Mouse (Mus musculus) C2C12 (cell line): Measurements from ENCODE around the gene Robo1.

ENCODE experiments used
- CTCF ChIP-seq: IDR thresholded peaks from one replicate; pipeline ENCODE4 v1.5.1; 2011; ENCODE audit not compliant: control insufficient read depth, insufficient read depth, insufficient read length
- FOSL1 ChIP-seq: IDR thresholded peaks from one replicate; pipeline ENCODE4 v1.8.0; 2011; ENCODE audit warnings: mild to moderate bottlenecking, low read length; ENCODE audit not compliant: poor library complexity, insufficient read depth, severe bottlenecking
- MAX ChIP-seq: IDR thresholded peaks from one replicate; pipeline ENCODE4 v1.6.1; 2011; ENCODE audit warnings: mild to moderate bottlenecking, control low read depth
- MYOD1 ChIP-seq: IDR thresholded peaks from one replicate; pipeline ENCODE4 v1.6.1; 2011; ENCODE audit warnings: low read depth; ENCODE audit not compliant: control insufficient read depth, insufficient read length
- USF1 ChIP-seq: IDR thresholded peaks from one replicate; pipeline ENCODE4 v1.6.1; 2011; ENCODE audit warnings: low read depth, mild to moderate bottlenecking, control low read depth, moderate library complexity

GRCm38 (mm10) chr16:72307537-72308330 is at the start of gene Robo1:
- TF ChIP-seq CTCF (no peak), USF1 (no peak), FOSL1 (no peak), MAX (no peak), MYOD1 (no peak)
